Mouse (Mus musculus): ENCODE data around the gene Gm20388. TPM values are rescaled to one million over a fixed set of nuclear protein-coding genes. Genes with fewer than 3 reads are reported as not detected.
"Not testable (repeated sequence)": the region's sequence is repeated elsewhere in the genome, so short reads cannot be mapped to it uniquely, and the experiment has no call there.

Gm20388 gene
- polyA plus RNA-seq, 1 experiment from 2014 or later: 8.3 TPM

- WGBS: 18% methylated on average over 18 of the region's 18 CpGs
- no peaks in the 10 kb centered on the region for H3K27me3 ChIP-seq (replicated peaks; ENCODE audit: control insufficient read depth, insufficient read depth, low read length)
- H3K36me3 ChIP-seq (ENCODE audit: control insufficient read depth, insufficient read depth, low read length): no peaks in the 10 kb centered on the region
- H3K4me2 ChIP-seq (ENCODE audit: low read length): no peak overlapping the region
- H3K9me3 ChIP-seq (ENCODE audit: control insufficient read depth, low read length): no peaks in the 10 kb centered on the region
- no peak overlapping the region for H3K9ac ChIP-seq (ENCODE audit: low read length)
- DNase-seq (ENCODE audit: low spot score): no peak
- H3K4me1 ChIP-seq (replicated peaks; ENCODE audit: control insufficient read depth, insufficient read depth, low read length): peaks cover 16% of the 10 kb centered on the region; the same call in 1 of the 2 replicates
- no peak for ATAC-seq (replicated peaks; ENCODE audit: low FRiP score, low TSS enrichment, low read depth)
- H3K27ac ChIP-seq (ENCODE audit: low read depth): no peak overlapping the region
- no peak overlapping the region for H3K4me3 ChIP-seq (ENCODE audit: low read depth, low read length)
These were observed 1405.4 kb downstream of the Gm20388 start for GRCm38 (mm10) chr8:121316009-121316408.

GRCm38 (mm10) chr8:121318756-121319155 is 1408.1 kb downstream of the Gm20388 start:
- ATAC-seq (replicated peaks; ENCODE audit: low FRiP score, low TSS enrichment, low read depth); H3K4me3 ChIP-seq (ENCODE audit: low read depth, low read length); H3K27me3 ChIP-seq (replicated peaks; ENCODE audit: control insufficient read depth, insufficient read depth, low read length); H3K9me3 ChIP-seq (ENCODE audit: control insufficient read depth, low read length); H3K4me2 ChIP-seq (ENCODE audit: low read length); H3K9ac ChIP-seq (ENCODE audit: low read length); H3K27ac ChIP-seq (ENCODE audit: low read depth); DNase-seq (ENCODE audit: low spot score); H3K36me3 ChIP-seq (ENCODE audit: control insufficient read depth, insufficient read depth, low read length): not testable (repeated sequence)
- WGBS: 20% methylated on average over 1 of the region's 19 CpGs
- peaks cover 11% of the 10 kb centered on the region; the same call in 1 of the 2 replicates for H3K4me1 ChIP-seq (replicated peaks; ENCODE audit: control insufficient read depth, insufficient read depth, low read length)

GRCm38 (mm10) chr8:121319491-121319890 is 1408.8 kb downstream of the Gm20388 start:
- no peak overlapping the region for H3K27ac ChIP-seq (ENCODE audit: low read depth)
- no peak for DNase-seq (ENCODE audit: low spot score)
- peaks cover 11% of the 10 kb centered on the region; the same call in 1 of the 2 replicates for H3K4me1 ChIP-seq (replicated peaks; ENCODE audit: control insufficient read depth, insufficient read depth, low read length)
- H3K9ac ChIP-seq (ENCODE audit: low read length): no peak overlapping the region
- H3K36me3 ChIP-seq (ENCODE audit: control insufficient read depth, insufficient read depth, low read length): no peaks in the 10 kb centered on the region
- ATAC-seq (replicated peaks; ENCODE audit: low FRiP score, low TSS enrichment, low read depth): no peak
- H3K4me2 ChIP-seq (ENCODE audit: low read length): no peak overlapping the region
- 52% methylated on average over 5 of the region's 5 CpGs for WGBS
- H3K4me3 ChIP-seq (ENCODE audit: low read depth, low read length): no peak overlapping the region
- no peaks in the 10 kb centered on the region for H3K27me3 ChIP-seq (replicated peaks; ENCODE audit: control insufficient read depth, insufficient read depth, low read length)
- no peaks in the 10 kb centered on the region for H3K9me3 ChIP-seq (ENCODE audit: control insufficient read depth, low read length)

- peak; percentile 64 for ATAC-seq (replicated peaks; ENCODE audit: low FRiP score, low TSS enrichment, low read depth)
- Histone ChIP-seq H3K4me1 (replicated peaks; ENCODE audit: control insufficient read depth, insufficient read depth, low read length) (peaks cover 9% of the 10 kb centered on the region), H3K9ac (ENCODE audit: low read length) (no peak overlapping the region), H3K27ac (ENCODE audit: low read depth) (peak overlapping the region; percentile 47; the same call in 1 of the 2 replicates), H3K27me3 (replicated peaks; ENCODE audit: control insufficient read depth, insufficient read depth, low read length) (no peaks in the 10 kb centered on the region), H3K4me2 (ENCODE audit: low read length) (no peak overlapping the region), H3K36me3 (ENCODE audit: control insufficient read depth, insufficient read depth, low read length) (no peaks in the 10 kb centered on the region), H3K4me3 (ENCODE audit: low read depth, low read length) (no peak overlapping the region), H3K9me3 (ENCODE audit: control insufficient read depth, low read length) (no peaks in the 10 kb centered on the region)
- WGBS: 43% methylated on average over 18 of the region's 18 CpGs
- DNase-seq (ENCODE audit: low spot score): no peak
These were observed 1415.7 kb downstream of the Gm20388 start for GRCm38 (mm10) chr8:121326164-121326910.

- WGBS: 31% methylated on average over 8 of the region's 8 CpGs
- no peak for DNase-seq (ENCODE audit: low spot score)
- no peak overlapping the region for H3K9ac ChIP-seq (ENCODE audit: low read length)
These were observed 1421.8 kb downstream of the Gm20388 start for GRCm38 (mm10) chr8:121332436-121332835.

GRCm38 (mm10) chr8:121334495-121335424 is 1424.1 kb downstream of the Gm20388 start:
- H3K9me3 ChIP-seq (ENCODE audit: control insufficient read depth, low read length): 0 out of 2 replicates have a peak, but pooled peaks cover 3% of the 10 kb centered on the region
- H3K4me1 ChIP-seq (replicated peaks; ENCODE audit: control insufficient read depth, insufficient read depth, low read length): peaks cover 16% of the 10 kb centered on the region
- no peaks in the 10 kb centered on the region for H3K27me3 ChIP-seq (replicated peaks; ENCODE audit: control insufficient read depth, insufficient read depth, low read length)
- no peak overlapping the region for H3K4me2 ChIP-seq (ENCODE audit: low read length)
- DNase-seq (ENCODE audit: low spot score): no peak
- no peak overlapping the region for H3K4me3 ChIP-seq (ENCODE audit: low read depth, low read length)
- WGBS: 42% methylated on average over 33 of the region's 33 CpGs
- 0 out of 2 replicates have a peak overlapping the region, but pooled peaks have one; percentile 11 for H3K9ac ChIP-seq (ENCODE audit: low read length)
- ATAC-seq (replicated peaks; ENCODE audit: low FRiP score, low TSS enrichment, low read depth): peak; percentile 48; the same call in 1 of the 2 replicates
- no peaks in the 10 kb centered on the region for H3K36me3 ChIP-seq (ENCODE audit: control insufficient read depth, insufficient read depth, low read length)
- peak overlapping the region; percentile 10; the same call in 1 of the 2 replicates for H3K27ac ChIP-seq (ENCODE audit: low read depth)

More at GRCm38 (mm10) chr8:121332436-121332835, 1421.8 kb downstream of the Gm20388 start:
- Histone ChIP-seq H3K4me3 (ENCODE audit: low read depth, low read length) (no peak overlapping the region), H3K9me3 (ENCODE audit: control insufficient read depth, low read length) (0 out of 2 replicates have a peak, but pooled peaks cover 3% of the 10 kb centered on the region), H3K36me3 (ENCODE audit: control insufficient read depth, insufficient read depth, low read length) (no peaks in the 10 kb centered on the region), H3K4me2 (ENCODE audit: low read length) (no peak overlapping the region), H3K27ac (ENCODE audit: low read depth) (no peak overlapping the region), H3K4me1 (replicated peaks; ENCODE audit: control insufficient read depth, insufficient read depth, low read length) (peaks cover 16% of the 10 kb centered on the region), H3K27me3 (replicated peaks; ENCODE audit: control insufficient read depth, insufficient read depth, low read length) (no peaks in the 10 kb centered on the region)
- ATAC-seq (replicated peaks; ENCODE audit: low FRiP score, low TSS enrichment, low read depth): no peak

- no peak for DNase-seq (ENCODE audit: low spot score)
- Histone ChIP-seq H3K9me3 (ENCODE audit: control insufficient read depth, low read length) (0 out of 2 replicates have a peak, but pooled peaks cover 3% of the 10 kb centered on the region), H3K27ac (ENCODE audit: low read depth) (no peak overlapping the region), H3K36me3 (ENCODE audit: control insufficient read depth, insufficient read depth, low read length) (no peaks in the 10 kb centered on the region), H3K4me2 (ENCODE audit: low read length) (no peak overlapping the region), H3K4me3 (ENCODE audit: low read depth, low read length) (no peak overlapping the region), H3K4me1 (replicated peaks; ENCODE audit: control insufficient read depth, insufficient read depth, low read length) (peaks cover 16% of the 10 kb centered on the region), H3K27me3 (replicated peaks; ENCODE audit: control insufficient read depth, insufficient read depth, low read length) (no peaks in the 10 kb centered on the region), H3K9ac (ENCODE audit: low read length) (no peak overlapping the region)
- over 99% methylated on average over 7 of the region's 7 CpGs for WGBS
- no peak for ATAC-seq (replicated peaks; ENCODE audit: low FRiP score, low TSS enrichment, low read depth)
These were observed 1425.0 kb downstream of the Gm20388 start for GRCm38 (mm10) chr8:121335684-121336083.

GRCm38 (mm10) chr8:121342931-121343330 is 1432.3 kb downstream of the Gm20388 start:
- ATAC-seq (replicated peaks; ENCODE audit: low FRiP score, low TSS enrichment, low read depth) (no peak), DNase-seq (ENCODE audit: low spot score) (no peak)
- Histone ChIP-seq H3K36me3 (ENCODE audit: control insufficient read depth, insufficient read depth, low read length) (no peaks in the 10 kb centered on the region), H3K9ac (ENCODE audit: low read length) (no peak overlapping the region), H3K4me2 (ENCODE audit: low read length) (no peak overlapping the region), H3K27ac (ENCODE audit: low read depth) (no peak overlapping the region), H3K4me3 (ENCODE audit: low read depth, low read length) (no peak overlapping the region), H3K27me3 (replicated peaks; ENCODE audit: control insufficient read depth, insufficient read depth, low read length) (no peaks in the 10 kb centered on the region), H3K4me1 (replicated peaks; ENCODE audit: control insufficient read depth, insufficient read depth, low read length) (peaks cover 18% of the 10 kb centered on the region), H3K9me3 (ENCODE audit: control insufficient read depth, low read length) (no peaks in the 10 kb centered on the region)
- 22% methylated on average over 13 of the region's 13 CpGs for WGBS
